Mouse (Mus musculus): Measurements from ENCODE around the gene Pxn. TPM values are rescaled to one million over a fixed set of nuclear protein-coding genes. Genes with fewer than 3 reads are reported as not detected.
A peak's percentile ranks its signal among the peaks of the same experiment; 100 is the strongest.

Gene Pxn
- polyA plus RNA-seq, 1 experiment from 2014 or later: 39.1 TPM

- Histone ChIP-seq H3K36me3 (ENCODE audit: control insufficient read depth, insufficient read depth) (peaks cover 39% of the 10 kb centered on the region), H3K9ac (ENCODE audit: low read length) (no peak overlapping the region), H3K4me3 (ENCODE audit: low read length) (no peak overlapping the region), H3K27ac (ENCODE audit: low read length) (no peak overlapping the region), H3K4me1 (ENCODE audit: control insufficient read depth, insufficient read depth, low read length) (no peaks in the 10 kb centered on the region), H3K9me3 (replicated peaks; ENCODE audit: control insufficient read depth, low read length) (no peaks in the 10 kb centered on the region), H3K4me2 (ENCODE audit: low read depth, low read length) (no peak overlapping the region), H3K27me3 (ENCODE audit: control insufficient read depth, insufficient read depth, low read length) (no peaks in the 10 kb centered on the region)
- no peak for ATAC-seq (replicated peaks; ENCODE audit: extremely low read depth, insufficient read depth, low FRiP score)
- 74% methylated on average over 11 of the region's 11 CpGs for WGBS
These were observed 44.1 kb downstream of the Pxn start for GRCm38 (mm10) chr5:115550482-115551005.

- Histone ChIP-seq H3K27ac (ENCODE audit: low read length) (no peak overlapping the region), H3K4me1 (ENCODE audit: control insufficient read depth, insufficient read depth, low read length) (0 out of 2 replicates have a peak, but pooled peaks cover 2% of the 10 kb centered on the region), H3K36me3 (ENCODE audit: control insufficient read depth, insufficient read depth) (peaks cover 39% of the 10 kb centered on the region), H3K9me3 (replicated peaks; ENCODE audit: control insufficient read depth, low read length) (no peaks in the 10 kb centered on the region), H3K27me3 (ENCODE audit: control insufficient read depth, insufficient read depth, low read length) (no peaks in the 10 kb centered on the region), H3K4me2 (ENCODE audit: low read depth, low read length) (no peak overlapping the region), H3K9ac (ENCODE audit: low read length) (no peak overlapping the region), H3K4me3 (ENCODE audit: low read length) (no peak overlapping the region)
- no peak for ATAC-seq (replicated peaks; ENCODE audit: extremely low read depth, insufficient read depth, low FRiP score)
- 69% methylated on average over 12 of the region's 12 CpGs for WGBS
These were observed 44.9 kb downstream of the Pxn start for GRCm38 (mm10) chr5:115551386-115551785.

GRCm38 (mm10) chr5:115551799-115552198, 45.3 kb downstream of the Pxn start:
- WGBS: 81% methylated on average over 13 of the region's 13 CpGs
- Histone ChIP-seq H3K27me3 (ENCODE audit: control insufficient read depth, insufficient read depth, low read length) (no peaks in the 10 kb centered on the region), H3K4me3 (ENCODE audit: low read length) (no peak overlapping the region), H3K36me3 (ENCODE audit: control insufficient read depth, insufficient read depth) (peaks cover 36% of the 10 kb centered on the region), H3K9me3 (replicated peaks; ENCODE audit: control insufficient read depth, low read length) (no peaks in the 10 kb centered on the region), H3K27ac (ENCODE audit: low read length) (no peak overlapping the region), H3K9ac (ENCODE audit: low read length) (no peak overlapping the region), H3K4me2 (ENCODE audit: low read depth, low read length) (no peak overlapping the region), H3K4me1 (ENCODE audit: control insufficient read depth, insufficient read depth, low read length) (0 out of 2 replicates have a peak, but pooled peaks cover 2% of the 10 kb centered on the region)
- no peak for ATAC-seq (replicated peaks; ENCODE audit: extremely low read depth, insufficient read depth, low FRiP score)

GRCm38 (mm10) chr5:115553801-115554420, 47.4 kb downstream of the Pxn start:
- no peak overlapping the region for H3K9ac ChIP-seq (ENCODE audit: low read length)
- no peaks in the 10 kb centered on the region for H3K27me3 ChIP-seq (ENCODE audit: control insufficient read depth, insufficient read depth, low read length)
- no peak overlapping the region for H3K4me3 ChIP-seq (ENCODE audit: low read length)
- H3K4me2 ChIP-seq (ENCODE audit: low read depth, low read length): no peak overlapping the region
- 85% methylated on average over 33 of the region's 33 CpGs for WGBS
- H3K4me1 ChIP-seq (ENCODE audit: control insufficient read depth, insufficient read depth, low read length): 0 out of 2 replicates have a peak, but pooled peaks cover 2% of the 10 kb centered on the region
- peaks cover 28% of the 10 kb centered on the region for H3K36me3 ChIP-seq (ENCODE audit: control insufficient read depth, insufficient read depth)
- no peak overlapping the region for H3K27ac ChIP-seq (ENCODE audit: low read length)
- no peak for ATAC-seq (replicated peaks; ENCODE audit: extremely low read depth, insufficient read depth, low FRiP score)
- no peaks in the 10 kb centered on the region for H3K9me3 ChIP-seq (replicated peaks; ENCODE audit: control insufficient read depth, low read length)

GRCm38 (mm10) chr5:115554536-115555291, 48.2 kb downstream of the Pxn start:
- Histone ChIP-seq H3K9ac (ENCODE audit: low read length) (no peak overlapping the region), H3K4me3 (ENCODE audit: low read length) (no peak overlapping the region), H3K9me3 (replicated peaks; ENCODE audit: control insufficient read depth, low read length) (no peaks in the 10 kb centered on the region), H3K36me3 (ENCODE audit: control insufficient read depth, insufficient read depth) (peaks cover 25% of the 10 kb centered on the region), H3K4me1 (ENCODE audit: control insufficient read depth, insufficient read depth, low read length) (0 out of 2 replicates have a peak, but pooled peaks cover 2% of the 10 kb centered on the region), H3K27ac (ENCODE audit: low read length) (no peak overlapping the region), H3K27me3 (ENCODE audit: control insufficient read depth, insufficient read depth, low read length) (no peaks in the 10 kb centered on the region), H3K4me2 (ENCODE audit: low read depth, low read length) (no peak overlapping the region)
- 88% methylated on average over 18 of the region's 18 CpGs for whole genome bisulfite sequencing
- no peak for ATAC-seq (replicated peaks; ENCODE audit: extremely low read depth, insufficient read depth, low FRiP score)

GRCm38 (mm10) chr5:115556217-115556616, 49.7 kb downstream of the Pxn start:
- ATAC-seq (replicated peaks; ENCODE audit: extremely low read depth, insufficient read depth, low FRiP score): no peak
- H3K36me3 ChIP-seq (ENCODE audit: control insufficient read depth, insufficient read depth): peaks cover 29% of the 10 kb centered on the region
- H3K4me2 ChIP-seq (ENCODE audit: low read depth, low read length): no peak overlapping the region
- H3K9me3 ChIP-seq (replicated peaks; ENCODE audit: control insufficient read depth, low read length): no peaks in the 10 kb centered on the region
- no peak overlapping the region for H3K4me3 ChIP-seq (ENCODE audit: low read length)
- peaks cover 13% of the 10 kb centered on the region for H3K4me1 ChIP-seq (ENCODE audit: control insufficient read depth, insufficient read depth, low read length)
- H3K27ac ChIP-seq (ENCODE audit: low read length): no peak overlapping the region
- H3K27me3 ChIP-seq (ENCODE audit: control insufficient read depth, insufficient read depth, low read length): no peaks in the 10 kb centered on the region
- WGBS: 12% methylated on average over 8 of the region's 8 CpGs
- H3K9ac ChIP-seq (ENCODE audit: low read length): no peak overlapping the region

GRCm38 (mm10) chr5:115558182-115558794, 51.8 kb downstream of the Pxn start:
- no peak overlapping the region for H3K9ac ChIP-seq (ENCODE audit: low read length)
- no peaks in the 10 kb centered on the region for H3K27me3 ChIP-seq (ENCODE audit: control insufficient read depth, insufficient read depth, low read length)
- no peaks in the 10 kb centered on the region for H3K9me3 ChIP-seq (replicated peaks; ENCODE audit: control insufficient read depth, low read length)
- WGBS: 85% methylated on average over 14 of the region's 14 CpGs
- no peak overlapping the region for H3K27ac ChIP-seq (ENCODE audit: low read length)
- H3K4me3 ChIP-seq (ENCODE audit: low read length): no peak overlapping the region
- peaks cover 35% of the 10 kb centered on the region for H3K36me3 ChIP-seq (ENCODE audit: control insufficient read depth, insufficient read depth)
- no peak for ATAC-seq (replicated peaks; ENCODE audit: extremely low read depth, insufficient read depth, low FRiP score)
- peaks cover 16% of the 10 kb centered on the region for H3K4me1 ChIP-seq (ENCODE audit: control insufficient read depth, insufficient read depth, low read length)
- H3K4me2 ChIP-seq (ENCODE audit: low read depth, low read length): no peak overlapping the region

- Histone ChIP-seq H3K27ac (ENCODE audit: low read length) (peak within 1 kb of the TSS; percentile 83), H3K4me2 (ENCODE audit: low read depth, low read length) (peak within 1 kb of the TSS; percentile 78), H3K27me3 (ENCODE audit: control insufficient read depth, insufficient read depth, low read length) (no peaks in the 10 kb centered on the region), H3K9ac (ENCODE audit: low read length) (peak within 1 kb of the TSS; percentile 99), H3K36me3 (ENCODE audit: control insufficient read depth, insufficient read depth) (peaks cover 34% of the 10 kb centered on the region), H3K4me3 (ENCODE audit: low read length) (peak within 1 kb of the TSS; percentile 95), H3K9me3 (replicated peaks; ENCODE audit: control insufficient read depth, low read length) (no peaks in the 10 kb centered on the region), H3K4me1 (ENCODE audit: control insufficient read depth, insufficient read depth, low read length) (peaks cover 19% of the 10 kb centered on the region)
- WGBS: under 1% methylated on average over 72 of the region's 78 CpGs
- peak; percentile 97 for ATAC-seq (replicated peaks; ENCODE audit: extremely low read depth, insufficient read depth, low FRiP score)
These were observed 53.0 kb downstream of the Pxn start, which contains the start of gene Rplp0 for GRCm38 (mm10) chr5:115559237-115560101. TSS of gene Rplp0 (plus strand) at chr5:115559467.

All from heart, embryonic 16.5 days (tissue).